Mouse (Mus musculus) ES-E14 (cell line): ENCODE measurements at regions not wholly inside any gene's neighbourhood (a gene's known extent, or its start where the extent isn't known, plus 50 kb on each side); places are given as distances from the start of the nearest gene placed in this dataset.

Experiments used
- DNase-seq: peaks from one replicate; pipeline ENCODE4 v3.0.0-alpha.2; 2013; ENCODE audit warnings: low read depth, low spot score
- H3K27ac ChIP-seq: 2 replicates; pipeline ENCODE4 v1.5.1; 2012; ENCODE audit warnings: low read depth, mild to moderate bottlenecking, low read length, moderate library complexity, mixed read lengths; ENCODE audit not compliant: poor library complexity, insufficient read depth, severe bottlenecking
- H3K36me3 ChIP-seq: 2 replicates; pipeline ENCODE4 v1.6.1; 2012; ENCODE audit warnings: mild to moderate bottlenecking, low read length, moderate library complexity, mixed read lengths; ENCODE audit not compliant: control insufficient read depth, poor library complexity, insufficient read depth, severe bottlenecking
- H3K4me1 ChIP-seq, 2 experiments: fragments of 150-350 bp in 1 of 2; sonication (generic) in 1 of 2; 2 replicates each; pipeline ENCODE4 v1.6.1; 2012; ENCODE audit warnings: low read length in 2 of 2, mild to moderate bottlenecking in 1 of 2, mixed read lengths in 1 of 2; ENCODE audit not compliant: control insufficient read depth in 2 of 2, insufficient read depth in 2 of 2, poor library complexity in 1 of 2
- H3K4me3 ChIP-seq, 2 experiments: fragments of 150-350 bp in 1 of 2; sonication (generic) in 1 of 2; 2 replicates each; pipeline ENCODE4 v1.5.1; 2012; ENCODE audit warnings: low read length in 2 of 2, low read depth in 1 of 2, mild to moderate bottlenecking in 1 of 2, mixed read lengths in 1 of 2; ENCODE audit not compliant: insufficient read depth in 1 of 2, poor library complexity in 1 of 2, severe bottlenecking in 1 of 2
- H3K9ac ChIP-seq: 2 replicates; pipeline ENCODE4 v1.6.1; 2012; ENCODE audit warnings: low read depth, mild to moderate bottlenecking, low read length, mixed read lengths; ENCODE audit not compliant: poor library complexity, insufficient read depth, severe bottlenecking
- H3K9me3 ChIP-seq: fragments of 150-350 bp; sonication (generic); 2 replicates; pipeline ENCODE4 v1.6.1; 2012; ENCODE audit warnings: low read depth, mild to moderate bottlenecking, low read length; ENCODE audit not compliant: control insufficient read depth, insufficient read depth
- CHD2 ChIP-seq: IDR thresholded peaks from 2 replicates; pipeline ENCODE4 v1.6.1; 2014; ENCODE audit warnings: mild to moderate bottlenecking, low read depth, low read length, inconsistent platforms
- HCFC1 ChIP-seq: IDR thresholded peaks from 2 replicates; pipeline ENCODE4 v1.6.1; 2012; ENCODE audit warnings: low read length, inconsistent platforms, borderline replicate concordance; ENCODE audit not compliant: insufficient read depth
- MAFK ChIP-seq: IDR thresholded peaks from 2 replicates; pipeline ENCODE4 v1.6.1; 2014; ENCODE audit warnings: mild to moderate bottlenecking, low read depth, low read length, inconsistent platforms; ENCODE audit not compliant: insufficient read depth
- ZC3H11A ChIP-seq: IDR thresholded peaks from 2 replicates; pipeline ENCODE4 v1.6.1; 2012; ENCODE audit warnings: low read depth, mild to moderate bottlenecking, inconsistent platforms, low read length, borderline replicate concordance
- ZNF384 ChIP-seq: IDR thresholded peaks from 2 replicates; pipeline ENCODE4 v1.6.1; 2012; ENCODE audit warnings: low read depth, low read length, inconsistent platforms
- in situ Hi-C, 2 experiments: fragments of 600-800 bp; cut with MboI; formaldehyde crosslinking; loops; one replicate each; pipeline ENCODE4 v1.15.1; 2025; ENCODE audit warnings: low sequenced_read_pairs in 2 of 2, inconsistent platforms in 1 of 2; ENCODE audit not compliant: unreplicated experiment in 2 of 2

DNA sequence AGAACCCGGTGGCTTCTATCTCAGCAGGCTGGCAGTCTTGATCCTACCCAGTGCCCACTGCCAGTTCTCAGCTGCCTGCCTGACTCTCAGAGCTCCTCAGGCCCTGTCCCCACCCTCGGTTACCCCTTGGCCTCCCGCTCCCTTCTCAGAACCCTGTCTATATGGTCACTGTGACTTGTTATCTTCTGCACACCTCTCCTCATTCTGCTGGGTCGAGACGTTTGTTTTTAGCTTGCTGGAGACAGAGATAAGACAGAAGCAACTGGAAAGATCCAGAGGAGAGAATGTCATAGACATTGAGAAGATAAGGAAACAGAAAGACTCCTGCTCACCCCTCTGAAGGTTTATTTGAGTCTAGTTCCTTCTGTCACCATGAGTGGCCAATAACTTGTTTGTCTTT lies 53.8 kb upstream of the Phc1 start:
- Histone ChIP-seq H3K4me1 (peaks cover 2 to 18% of the 10 kb centered on the region in 2 experiments; a peak in 3 of 4 replicates), H3K27ac (no peak overlapping the region), H3K9me3 (no peaks in the 10 kb centered on the region), H3K36me3 (no peaks in the 10 kb centered on the region), H3K9ac (no peak overlapping the region), H3K4me3 (no peak overlapping the region)
- TF ChIP-seq MAFK, result no peak
- in situ Hi-C loops, result no loop called here
- no peak for DNase-seq

DNA sequence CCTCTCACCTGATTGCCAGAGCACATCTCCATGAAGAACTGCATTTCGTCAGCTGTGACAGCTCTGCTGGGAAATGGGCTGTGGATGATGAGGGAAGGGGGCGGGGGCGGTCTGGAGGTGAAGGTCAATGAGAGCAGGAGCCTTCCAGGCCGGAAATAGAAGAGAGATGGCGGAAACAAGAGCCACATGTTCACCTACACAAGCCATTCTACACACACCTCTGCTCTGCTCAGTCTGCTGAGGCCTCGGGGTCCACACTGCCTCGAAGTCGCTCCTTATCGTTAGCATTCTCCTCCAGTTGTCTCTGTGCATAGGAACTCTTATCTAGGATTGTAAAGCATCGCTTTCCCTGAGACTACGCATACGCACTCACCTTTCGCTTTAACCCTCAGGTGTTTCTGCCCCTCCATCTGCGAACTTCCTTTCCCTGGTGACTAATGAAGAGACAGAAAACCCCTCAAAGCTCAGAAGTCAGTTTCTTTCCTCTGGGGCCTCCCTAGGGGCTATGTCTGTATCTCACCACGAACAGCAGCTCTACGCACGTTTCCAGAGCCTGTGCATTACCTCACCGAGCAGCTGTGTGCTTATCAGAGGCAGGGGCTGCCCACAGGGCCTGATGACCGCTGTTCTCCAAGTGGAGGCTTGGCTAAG lies 53.0 kb upstream of the Phc1 start:
- H3K36me3 ChIP-seq, result no peaks in the 10 kb centered on the region
- in situ Hi-C loops, result no loop called here
- no peak overlapping the region for H3K27ac ChIP-seq
- H3K9ac ChIP-seq, result peak overlapping the region; percentile 30; the same call in 1 of the 2 replicates
- peak overlapping the region; percentile 5 to 19; a peak in 3 of 4 replicates for H3K4me3 ChIP-seq
- peaks cover 2 to 18% of the 10 kb centered on the region in 2 experiments; a peak in 3 of 4 replicates for H3K4me1 ChIP-seq
- TF ChIP-seq MAFK (no peak), ZC3H11A (no peak), HCFC1 (no peak), CHD2 (no peak), ZNF384 (no peak)
- H3K9me3 ChIP-seq, result no peaks in the 10 kb centered on the region
- no peak for DNase-seq

DNA sequence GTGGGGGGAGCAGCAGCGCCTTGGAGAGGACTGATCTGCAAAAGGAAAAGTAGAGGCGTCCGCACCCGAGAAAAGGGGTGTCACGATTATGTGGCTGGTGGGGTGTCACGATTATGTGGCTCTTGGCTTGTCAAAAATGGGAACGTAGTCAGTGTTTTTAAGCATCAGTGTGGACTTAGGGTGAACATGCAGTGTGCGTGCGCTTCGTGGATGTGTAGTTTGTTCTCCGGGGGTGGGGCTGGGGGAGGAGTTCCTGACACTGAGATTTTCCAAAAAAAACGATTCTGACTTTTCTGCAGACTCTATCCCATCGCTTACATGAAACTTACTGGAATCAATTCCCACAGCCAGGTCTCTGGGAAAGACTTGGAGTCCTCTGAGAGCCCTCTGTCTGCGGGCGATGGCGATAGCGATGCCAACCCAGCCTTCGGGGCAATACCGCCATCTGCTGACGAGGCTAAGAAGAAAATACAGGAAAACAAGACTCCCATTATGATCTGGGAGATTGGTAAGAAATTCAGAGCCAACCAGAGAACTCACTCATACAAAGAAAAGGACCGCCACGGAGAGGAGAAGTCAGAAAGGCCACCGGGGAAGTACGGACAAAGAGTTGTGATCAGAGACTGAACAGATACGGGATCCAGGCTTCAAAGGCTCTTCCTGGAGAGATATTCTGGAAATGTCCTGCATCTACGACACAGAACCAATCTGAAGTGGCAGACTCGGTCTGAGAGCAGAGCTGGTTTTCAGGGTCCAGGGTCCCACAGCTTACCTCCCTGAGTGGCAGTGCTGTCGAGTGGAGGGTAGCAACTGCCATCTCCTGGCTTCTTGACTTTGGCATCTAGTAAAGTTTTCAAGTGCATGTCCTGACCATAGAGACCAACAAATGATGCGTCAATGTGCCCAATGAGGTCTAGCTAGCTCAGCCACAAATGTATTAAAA lies 51.6 kb upstream of the Phc1 start:
- H3K4me1 ChIP-seq, result peaks cover 2 to 18% of the 10 kb centered on the region in 2 experiments; a peak in 3 of 4 replicates
- 0 out of 2 replicates have a peak, but pooled peaks have one; percentile 5 for TF ChIP-seq MAFK
- TF ChIP-seq CHD2, result no peak
- TF ChIP-seq ZC3H11A, result peak; percentile 99
- H3K36me3 ChIP-seq, result no peaks in the 10 kb centered on the region
- in situ Hi-C loops, result no loop called here
- H3K4me3 ChIP-seq, result peak overlapping the region; percentile 17 to 20
- peak; percentile 80 for DNase-seq
- H3K27ac ChIP-seq, result peak overlapping the region; percentile 22
- H3K9me3 ChIP-seq, result no peaks in the 10 kb centered on the region
- peak overlapping the region; percentile 57; the same call in 1 of the 2 replicates for H3K9ac ChIP-seq

GRCm38 (mm10) chr6:122391126-122391525 lies 50.8 kb upstream of the Phc1 start:
- TF ChIP-seq HCFC1, result no peak
- TF ChIP-seq ZC3H11A, result no peak
- TF ChIP-seq CHD2, result no peak
- no peak for TF ChIP-seq ZNF384
- no peak for TF ChIP-seq MAFK
- Histone ChIP-seq H3K9me3 (no peaks in the 10 kb centered on the region), H3K27ac (no peak overlapping the region; the same call in 1 of the 2 replicates), H3K4me3 (peak overlapping the region; percentile 15 to 17; a peak in 2 of 4 replicates), H3K36me3 (no peaks in the 10 kb centered on the region), H3K9ac (peak overlapping the region; percentile 57; the same call in 1 of the 2 replicates), H3K4me1 (peaks cover 4 to 18% of the 10 kb centered on the region in 2 experiments; a peak in 3 of 4 replicates)
- in situ Hi-C loops, result no loop called here
- DNase-seq, result no peak
